Mouse (Mus musculus): ENCODE results near the gene Ube2u. TPM values are rescaled to one million over a fixed set of nuclear protein-coding genes. Genes with fewer than 3 reads are reported as not detected.
"Not testable (repeated sequence)": the region's sequence is repeated elsewhere in the genome, so short reads cannot be mapped to it uniquely, and the experiment has no call there.

Gene Ube2u
- polyA plus RNA-seq, 1 experiment from 2014 or later, result 0.42 TPM

DNA sequence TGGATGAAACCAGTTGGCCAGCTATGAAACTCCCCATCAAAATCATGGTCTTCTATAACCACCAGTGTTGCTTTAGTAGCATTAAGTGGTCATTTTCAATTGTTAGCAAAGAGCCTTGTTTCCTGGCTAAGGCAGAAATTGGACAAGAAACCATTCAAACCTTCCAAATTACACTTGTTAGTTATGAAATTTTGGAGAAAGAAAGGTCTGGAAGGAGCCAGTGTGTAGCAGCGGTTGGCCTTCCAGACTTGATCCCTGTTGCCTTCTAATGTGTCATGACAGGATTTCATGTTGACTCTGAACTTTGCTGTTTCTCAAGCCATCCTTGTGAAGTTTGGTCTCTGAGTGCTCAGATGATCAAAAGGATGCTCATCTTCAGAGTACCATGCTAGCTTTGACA lies 17.9 kb downstream of the Ube2u start:
- H3K4me2 ChIP-seq, result no peak overlapping the region
- H3K9me3 ChIP-seq (ENCODE audit: control insufficient read depth, low read length), result no peaks in the 10 kb centered on the region
- no peak for ATAC-seq (ENCODE audit: low FRiP score)
- H3K27me3 ChIP-seq (ENCODE audit: control insufficient read depth, insufficient read depth, low read length), result no peaks in the 10 kb centered on the region
- 94% methylated on average over 1 of the region's 1 CpGs for WGBS
- no peaks in the 10 kb centered on the region for H3K4me1 ChIP-seq (ENCODE audit: control insufficient read depth, insufficient read depth, low read length)
- no peak overlapping the region for H3K27ac ChIP-seq (ENCODE audit: low read depth, low read length)
- H3K36me3 ChIP-seq (ENCODE audit: control insufficient read depth, insufficient read depth, low read length), result no peaks in the 10 kb centered on the region
- H3K9ac ChIP-seq (ENCODE audit: low read length), result no peak overlapping the region
- H3K4me3 ChIP-seq (ENCODE audit: low read depth, low read length), result no peak overlapping the region
- no peak for DNase-seq (ENCODE audit: low spot score, missing footprints)

DNA sequence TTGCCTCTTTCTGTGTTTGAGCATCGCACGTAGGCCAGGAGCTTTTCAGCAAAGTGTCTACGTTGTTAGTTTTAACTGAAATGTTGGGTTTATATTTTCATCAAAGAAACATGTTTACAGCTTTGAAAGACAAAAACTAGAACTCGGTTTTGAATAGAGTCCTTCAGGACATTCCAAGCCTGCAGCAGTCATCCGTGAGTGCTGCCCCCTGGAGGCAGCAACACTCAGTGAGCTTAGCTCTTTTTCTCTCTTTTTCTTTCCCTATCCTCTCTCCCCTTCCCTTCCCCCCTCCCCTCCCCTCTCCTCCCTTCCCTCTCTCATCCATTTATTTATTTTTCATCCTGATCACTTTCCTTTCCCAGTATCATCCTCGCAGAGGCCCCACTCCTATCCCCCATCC lies 19.5 kb downstream of the Ube2u start:
- H3K4me3 ChIP-seq (ENCODE audit: low read depth, low read length), result no peak overlapping the region
- no peaks in the 10 kb centered on the region for H3K27me3 ChIP-seq (ENCODE audit: control insufficient read depth, insufficient read depth, low read length)
- no peak overlapping the region for H3K4me2 ChIP-seq
- DNase-seq (ENCODE audit: low spot score, missing footprints) (no peak), ATAC-seq (ENCODE audit: low FRiP score) (no peak)
- no peaks in the 10 kb centered on the region for H3K9me3 ChIP-seq (ENCODE audit: control insufficient read depth, low read length)
- H3K4me1 ChIP-seq (ENCODE audit: control insufficient read depth, insufficient read depth, low read length), result no peaks in the 10 kb centered on the region
- no peaks in the 10 kb centered on the region for H3K36me3 ChIP-seq (ENCODE audit: control insufficient read depth, insufficient read depth, low read length)
- H3K27ac ChIP-seq (ENCODE audit: low read depth, low read length), result no peak overlapping the region
- H3K9ac ChIP-seq (ENCODE audit: low read length), result no peak overlapping the region
- 55% methylated on average over 6 of the region's 6 CpGs for WGBS

DNA sequence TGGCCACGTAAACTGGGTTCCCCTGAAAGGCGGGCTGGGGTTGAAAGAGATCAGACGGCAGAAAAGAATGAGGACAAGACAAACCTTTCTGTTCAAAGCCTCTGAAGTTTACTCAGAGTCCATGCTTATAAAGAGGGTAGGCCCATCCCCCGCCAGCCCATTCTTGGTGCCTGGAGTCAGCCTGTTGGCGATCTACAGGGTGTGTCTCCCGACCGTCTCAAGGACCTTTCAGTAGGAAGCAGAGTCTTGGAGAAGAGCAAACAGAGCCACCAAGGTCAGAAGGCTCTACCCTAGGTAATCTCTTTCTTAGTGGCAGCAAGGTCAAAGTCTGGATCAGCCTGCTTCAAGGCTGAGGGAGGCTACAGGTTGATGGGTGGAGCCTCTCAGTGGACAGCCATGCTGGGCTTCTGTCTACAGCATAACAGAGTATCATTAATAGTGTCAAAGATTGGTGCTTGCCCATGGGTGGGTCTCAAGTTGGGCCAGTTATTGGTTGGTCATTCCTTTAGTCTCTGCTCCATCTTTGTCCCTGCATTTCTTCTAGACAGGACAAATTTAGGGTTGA lies 20.5 kb downstream of the Ube2u start:
- ATAC-seq (ENCODE audit: low FRiP score); H3K4me1 ChIP-seq (ENCODE audit: control insufficient read depth, insufficient read depth, low read length); H3K4me2 ChIP-seq; H3K27ac ChIP-seq (ENCODE audit: low read depth, low read length); H3K9ac ChIP-seq (ENCODE audit: low read length); H3K4me3 ChIP-seq (ENCODE audit: low read depth, low read length); H3K9me3 ChIP-seq (ENCODE audit: control insufficient read depth, low read length); H3K36me3 ChIP-seq (ENCODE audit: control insufficient read depth, insufficient read depth, low read length); DNase-seq (ENCODE audit: low spot score, missing footprints); H3K27me3 ChIP-seq (ENCODE audit: control insufficient read depth, insufficient read depth, low read length): not testable (repeated sequence)
- WGBS, result 83% methylated on average over 7 of the region's 7 CpGs

DNA sequence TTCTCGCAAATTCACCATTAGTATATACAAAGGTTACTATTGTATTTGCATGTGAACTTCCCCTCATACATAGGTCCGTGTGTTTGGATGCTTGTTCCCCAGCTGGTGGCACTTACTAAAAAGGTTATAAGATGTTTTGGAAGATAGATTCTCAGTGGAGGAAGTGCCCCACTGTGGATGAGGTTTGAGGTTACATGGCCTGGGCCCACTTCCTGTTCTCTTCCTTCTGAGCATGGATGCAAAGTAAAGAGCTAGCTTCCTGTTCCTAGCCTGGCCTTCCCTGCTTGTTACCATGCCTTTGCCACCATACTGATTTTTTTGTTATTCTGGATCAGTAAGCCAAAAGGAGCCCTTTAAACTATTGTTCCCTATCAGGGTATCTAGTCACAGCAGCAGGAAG lies 24.7 kb downstream of the Ube2u start:
- Histone ChIP-seq H3K4me3 (ENCODE audit: low read depth, low read length) (no peak overlapping the region), H3K36me3 (ENCODE audit: control insufficient read depth, insufficient read depth, low read length) (no peaks in the 10 kb centered on the region), H3K27me3 (ENCODE audit: control insufficient read depth, insufficient read depth, low read length) (no peaks in the 10 kb centered on the region), H3K9me3 (ENCODE audit: control insufficient read depth, low read length) (no peaks in the 10 kb centered on the region), H3K4me1 (ENCODE audit: control insufficient read depth, insufficient read depth, low read length) (no peaks in the 10 kb centered on the region), H3K27ac (ENCODE audit: low read depth, low read length) (no peak overlapping the region), H3K9ac (ENCODE audit: low read length) (no peak overlapping the region), H3K4me2 (no peak overlapping the region)
- DNase-seq (ENCODE audit: low spot score, missing footprints) (no peak), ATAC-seq (ENCODE audit: low FRiP score) (no peak)
- 79% methylated on average over 2 of the region's 2 CpGs for WGBS

DNA sequence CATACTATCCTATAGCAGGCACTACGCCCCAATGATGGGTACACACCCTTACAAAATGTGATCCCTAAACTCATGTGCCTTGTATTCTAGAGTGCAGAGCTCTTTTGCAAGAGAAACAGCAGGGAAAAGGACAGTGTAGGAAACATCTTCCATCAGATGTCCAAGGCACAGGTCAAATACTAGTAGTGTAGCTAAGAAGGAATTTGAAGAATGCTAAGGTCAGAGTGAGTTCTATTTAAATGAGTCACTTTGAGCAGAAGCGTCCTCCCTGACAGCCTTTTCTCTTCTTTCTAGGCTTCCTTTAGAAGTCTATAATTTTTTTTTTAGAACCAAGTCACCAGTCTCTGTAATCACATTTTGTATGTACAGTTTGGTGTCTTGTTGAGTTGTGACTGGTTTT lies 39.0 kb downstream of the Ube2u start:
- DNase-seq (ENCODE audit: low spot score, missing footprints) (peak; percentile 33), ATAC-seq (ENCODE audit: low FRiP score) (no peak)

DNA sequence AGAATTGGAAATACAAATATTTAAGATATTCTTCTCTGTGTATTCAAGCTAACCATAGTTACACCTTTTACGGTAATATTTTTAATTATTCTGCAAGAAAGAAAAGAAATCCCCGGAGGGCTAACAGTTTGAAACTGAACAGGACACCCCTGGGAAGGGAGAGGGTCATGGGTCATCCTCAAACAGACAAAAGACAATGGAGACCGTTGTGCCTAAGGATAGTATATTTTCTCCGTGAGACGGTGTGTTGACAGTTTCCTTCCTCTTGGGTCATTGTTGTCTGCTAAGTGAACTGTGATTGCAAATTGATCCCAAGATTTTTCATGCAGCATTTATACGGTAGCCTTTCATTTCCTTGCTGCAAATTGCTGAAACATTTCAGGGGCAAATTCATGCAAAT lies 43.9 kb downstream of the Ube2u start:
- no peak overlapping the region for H3K27ac ChIP-seq (ENCODE audit: low read depth, low read length)
- H3K36me3 ChIP-seq (ENCODE audit: control insufficient read depth, insufficient read depth, low read length), result no peaks in the 10 kb centered on the region
- ATAC-seq (ENCODE audit: low FRiP score), result no peak
- peaks cover 2% of the 10 kb centered on the region; the same call in 1 of the 2 replicates for H3K4me1 ChIP-seq (ENCODE audit: control insufficient read depth, insufficient read depth, low read length)
- no peak overlapping the region for H3K4me3 ChIP-seq (ENCODE audit: low read depth, low read length)
- H3K4me2 ChIP-seq, result no peak overlapping the region
- 24% methylated on average over 6 of the region's 6 CpGs for WGBS
- H3K27me3 ChIP-seq (ENCODE audit: control insufficient read depth, insufficient read depth, low read length), result peaks cover 16% of the 10 kb centered on the region
- no peaks in the 10 kb centered on the region for H3K9me3 ChIP-seq (ENCODE audit: control insufficient read depth, low read length)
- DNase-seq (ENCODE audit: low spot score, missing footprints), result no peak
- no peak overlapping the region for H3K9ac ChIP-seq (ENCODE audit: low read length)

More for the DNA sequence above, 39.0 kb downstream of the Ube2u start:
- H3K4me2 ChIP-seq, result no peak overlapping the region
- WGBS, result 74% methylated on average over 2 of the region's 2 CpGs
- H3K36me3 ChIP-seq (ENCODE audit: control insufficient read depth, insufficient read depth, low read length), result no peaks in the 10 kb centered on the region
- no peak overlapping the region for H3K27ac ChIP-seq (ENCODE audit: low read depth, low read length)
- no peak overlapping the region for H3K9ac ChIP-seq (ENCODE audit: low read length)
- no peaks in the 10 kb centered on the region for H3K27me3 ChIP-seq (ENCODE audit: control insufficient read depth, insufficient read depth, low read length)
- no peak overlapping the region for H3K4me3 ChIP-seq (ENCODE audit: low read depth, low read length)
- no peaks in the 10 kb centered on the region for H3K9me3 ChIP-seq (ENCODE audit: control insufficient read depth, low read length)
- H3K4me1 ChIP-seq (ENCODE audit: control insufficient read depth, insufficient read depth, low read length), result no peaks in the 10 kb centered on the region

DNA sequence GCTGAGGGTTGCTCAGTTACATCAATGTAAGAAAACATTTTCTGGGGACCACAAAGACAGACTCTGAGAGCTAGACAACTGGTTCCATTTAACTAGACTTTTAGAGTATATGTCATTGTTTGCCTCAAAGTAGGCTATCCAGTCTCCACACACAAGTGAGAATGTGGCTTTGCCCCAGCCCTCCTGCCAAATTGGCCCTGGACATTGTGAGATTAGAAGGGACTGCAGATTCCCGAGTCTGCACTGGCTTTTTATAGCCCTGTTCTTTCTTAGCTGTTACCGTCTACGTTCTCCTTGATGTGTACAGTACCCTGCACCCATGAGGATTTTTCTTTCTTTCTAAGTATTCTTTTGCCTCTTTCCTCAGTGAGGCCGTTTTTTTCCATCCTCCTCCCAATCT lies 46.1 kb downstream of the Ube2u start:
- no peak overlapping the region for H3K4me2 ChIP-seq
- peaks cover 25% of the 10 kb centered on the region for H3K27me3 ChIP-seq (ENCODE audit: control insufficient read depth, insufficient read depth, low read length)
- H3K4me1 ChIP-seq (ENCODE audit: control insufficient read depth, insufficient read depth, low read length), result peaks cover 3% of the 10 kb centered on the region; the same call in 1 of the 2 replicates
- H3K9ac ChIP-seq (ENCODE audit: low read length), result no peak overlapping the region
- H3K9me3 ChIP-seq (ENCODE audit: control insufficient read depth, low read length), result no peaks in the 10 kb centered on the region
- 29% methylated on average over 4 of the region's 4 CpGs for WGBS
- ATAC-seq (ENCODE audit: low FRiP score) (no peak), DNase-seq (ENCODE audit: low spot score, missing footprints) (no peak)
- no peak overlapping the region for H3K4me3 ChIP-seq (ENCODE audit: low read depth, low read length)
- H3K27ac ChIP-seq (ENCODE audit: low read depth, low read length), result no peak overlapping the region
- H3K36me3 ChIP-seq (ENCODE audit: control insufficient read depth, insufficient read depth, low read length), result no peaks in the 10 kb centered on the region

DNA sequence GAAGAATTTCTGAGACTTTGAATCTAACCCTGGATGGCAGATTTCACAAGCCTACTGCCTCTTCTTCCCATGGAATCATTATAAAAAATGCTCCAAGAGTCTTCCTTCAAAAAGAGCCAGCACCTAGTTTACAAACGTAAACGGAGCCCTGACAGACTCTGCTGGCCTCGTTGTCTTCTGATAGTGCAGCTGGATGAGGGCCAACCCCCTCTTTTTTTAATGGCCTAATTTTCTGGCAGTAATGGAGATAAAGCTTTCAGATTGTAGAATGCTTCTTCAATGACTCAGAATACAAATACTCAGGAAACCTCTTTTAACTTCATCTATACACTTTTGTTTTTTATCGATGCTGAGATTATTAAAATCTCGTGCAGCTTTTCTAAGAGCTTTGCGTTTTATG lies 47.6 kb downstream of the Ube2u start:
- no peak overlapping the region for H3K27ac ChIP-seq (ENCODE audit: low read depth, low read length)
- H3K4me3 ChIP-seq (ENCODE audit: low read depth, low read length), result no peak overlapping the region
- DNase-seq (ENCODE audit: low spot score, missing footprints), result no peak
- no peak overlapping the region for H3K4me2 ChIP-seq
- peaks cover 3% of the 10 kb centered on the region; the same call in 1 of the 2 replicates for H3K4me1 ChIP-seq (ENCODE audit: control insufficient read depth, insufficient read depth, low read length)
- H3K36me3 ChIP-seq (ENCODE audit: control insufficient read depth, insufficient read depth, low read length), result no peaks in the 10 kb centered on the region
- H3K27me3 ChIP-seq (ENCODE audit: control insufficient read depth, insufficient read depth, low read length), result peaks cover 25% of the 10 kb centered on the region
- no peak overlapping the region for H3K9ac ChIP-seq (ENCODE audit: low read length)
- ATAC-seq (ENCODE audit: low FRiP score), result no peak
- no peaks in the 10 kb centered on the region for H3K9me3 ChIP-seq (ENCODE audit: control insufficient read depth, low read length)
- 52% methylated on average over 6 of the region's 6 CpGs for WGBS

DNA sequence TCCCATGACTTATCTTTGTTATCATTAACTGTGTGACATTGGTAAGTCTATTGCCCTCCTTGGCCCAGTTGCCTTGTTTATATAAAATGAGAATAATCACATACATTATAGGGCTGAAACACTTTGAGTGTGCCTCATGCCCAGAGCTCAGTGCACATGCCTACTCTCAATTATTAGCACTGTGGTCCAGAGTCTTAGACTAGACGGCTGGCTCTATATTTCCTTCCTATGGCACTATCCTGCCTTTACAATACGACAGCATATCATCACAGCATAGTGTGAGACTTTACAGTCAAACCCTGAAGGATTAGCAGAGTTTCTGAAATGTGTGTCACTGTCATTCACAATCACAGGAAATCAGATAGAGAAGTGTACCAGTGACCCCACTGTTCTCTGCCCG lies 48.4 kb downstream of the Ube2u start:
- H3K27ac ChIP-seq (ENCODE audit: low read depth, low read length), result no peak overlapping the region
- peaks cover 25% of the 10 kb centered on the region for H3K27me3 ChIP-seq (ENCODE audit: control insufficient read depth, insufficient read depth, low read length)
- no peak for DNase-seq (ENCODE audit: low spot score, missing footprints)
- peaks cover 3% of the 10 kb centered on the region; the same call in 1 of the 2 replicates for H3K4me1 ChIP-seq (ENCODE audit: control insufficient read depth, insufficient read depth, low read length)
- H3K4me2 ChIP-seq, result peak overlapping the region; percentile 25
- H3K36me3 ChIP-seq (ENCODE audit: control insufficient read depth, insufficient read depth, low read length), result no peaks in the 10 kb centered on the region
- no peaks in the 10 kb centered on the region for H3K9me3 ChIP-seq (ENCODE audit: control insufficient read depth, low read length)
- no peak for ATAC-seq (ENCODE audit: low FRiP score)
- 29% methylated on average over 3 of the region's 3 CpGs for WGBS
- no peak overlapping the region; the same call in 1 of the 2 replicates for H3K4me3 ChIP-seq (ENCODE audit: low read depth, low read length)
- no peak overlapping the region for H3K9ac ChIP-seq (ENCODE audit: low read length)

All from midbrain, embryonic 11.5 days (tissue).